Mouse (Mus musculus): ENCODE results near the gene Hils1. TPM values are rescaled to one million over a fixed set of nuclear protein-coding genes. Genes with fewer than 3 reads are reported as not detected.
"Not testable (repeated sequence)": the region's sequence is repeated elsewhere in the genome, so short reads cannot be mapped to it uniquely, and the experiment has no call there.

Hils1 gene
- total RNA-seq, 2 experiments from 2014 or later: not detected

DNA sequence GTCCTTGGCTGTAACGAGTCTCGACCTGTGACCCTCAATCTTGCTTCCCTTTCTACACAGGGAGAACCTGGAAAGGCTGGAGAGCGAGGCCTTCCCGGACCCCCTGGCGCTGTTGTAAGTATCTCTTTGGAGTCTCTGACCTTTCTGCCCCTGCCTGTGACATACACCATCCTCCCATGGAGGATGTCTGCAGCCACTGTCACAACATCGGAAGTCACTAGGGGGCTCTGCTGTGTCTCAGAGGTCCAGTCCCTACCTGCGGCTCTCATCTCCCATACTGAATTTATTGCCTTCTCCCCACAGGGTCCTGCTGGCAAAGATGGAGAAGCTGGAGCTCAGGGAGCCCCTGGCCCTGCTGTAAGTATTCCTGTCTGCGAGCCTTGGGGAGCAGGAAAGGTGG lies 23.1 kb upstream of the Hils1 start:
- no peak for DNase-seq (ENCODE audit: low spot score in 2 of 2)
- intact Hi-C loops (cut with DNase I): no loop called here

DNA sequence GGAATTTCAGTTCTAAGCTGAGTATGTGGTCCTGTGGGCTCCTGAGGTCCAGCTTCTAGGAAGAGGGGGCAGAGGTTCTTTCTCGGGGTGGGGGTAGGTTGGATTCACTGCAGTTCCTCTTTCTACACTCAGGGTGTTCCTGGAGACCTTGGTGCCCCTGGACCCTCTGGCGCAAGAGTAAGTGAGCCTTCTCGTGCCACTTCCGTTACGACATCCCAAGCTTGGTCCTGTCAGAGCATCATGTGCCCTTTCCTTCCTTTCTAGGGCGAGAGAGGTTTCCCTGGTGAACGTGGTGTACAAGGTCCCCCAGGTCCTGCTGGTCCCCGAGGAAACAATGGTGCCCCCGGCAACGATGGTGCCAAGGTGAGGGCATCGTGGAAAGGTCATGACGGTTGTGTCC lies 22.2 kb upstream of the Hils1 start:
- no peak for DNase-seq (ENCODE audit: low spot score in 2 of 2)
- intact Hi-C loops (cut with DNase I): no loop called here

DNA sequence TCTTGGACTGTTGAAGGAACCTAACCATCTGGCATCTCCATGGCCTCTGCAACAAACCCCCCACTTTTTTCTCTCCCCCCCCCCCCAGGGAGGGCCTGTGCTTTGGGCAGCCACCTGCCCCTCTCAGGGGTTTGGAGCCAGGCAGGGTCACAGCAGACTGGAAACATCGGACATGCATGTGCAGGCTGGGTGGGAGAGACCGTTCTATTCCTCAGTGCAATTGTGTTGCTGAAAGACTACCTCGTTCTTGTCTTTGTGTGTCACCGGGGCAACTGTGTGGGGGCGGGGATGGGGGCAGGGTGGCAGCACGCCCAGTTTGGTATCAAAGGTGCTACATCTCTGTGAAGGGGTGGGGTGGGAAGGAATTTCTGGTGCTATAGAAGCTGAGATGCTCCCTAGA lies 15.2 kb upstream of the Hils1 start:
- no peak for DNase-seq (ENCODE audit: low spot score in 2 of 2)
- intact Hi-C loops (cut with DNase I): no loop called here

DNA sequence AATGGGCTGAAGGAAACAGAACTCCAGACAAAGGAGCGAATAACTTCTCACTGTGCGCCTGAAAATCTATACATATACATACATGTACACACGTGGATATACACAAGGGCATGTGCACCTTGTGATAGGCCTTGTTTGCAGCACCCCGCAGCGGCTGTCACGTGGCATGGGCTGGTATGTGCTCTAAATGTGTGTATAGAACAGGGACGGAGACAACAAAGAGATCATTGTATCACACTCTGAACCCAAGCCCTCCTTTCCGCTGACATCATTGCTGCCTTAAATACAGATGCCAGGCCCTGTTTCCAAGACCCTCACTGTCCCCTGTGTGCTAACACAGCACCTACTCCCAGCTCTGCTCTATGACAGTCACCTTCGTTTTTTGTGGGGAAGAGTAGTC lies 12.3 kb upstream of the Hils1 start:
- DNase-seq (ENCODE audit: low spot score in 2 of 2): no peak

DNA sequence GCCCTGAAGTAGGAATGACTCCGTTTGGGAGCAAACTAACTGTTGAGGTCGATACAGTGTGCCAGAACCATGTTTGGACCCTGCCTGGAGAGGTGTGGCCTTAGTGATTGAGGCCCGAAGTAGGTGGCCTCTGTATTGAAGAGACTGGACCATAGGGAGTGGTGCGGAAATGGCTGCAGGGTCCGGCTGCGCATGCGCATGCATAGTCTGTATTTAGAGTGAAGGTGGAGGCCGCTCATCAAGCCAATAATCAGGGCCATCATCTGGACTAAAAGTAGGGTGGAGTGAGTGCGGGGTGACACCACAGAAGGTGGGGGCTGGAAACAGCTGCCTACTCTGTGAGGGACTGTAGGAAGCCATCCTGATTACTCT lies 9.7 kb upstream of the Hils1 start:
- DNase-seq (ENCODE audit: low spot score in 2 of 2): no peak
- intact Hi-C loops (cut with DNase I): no loop called here

More for the DNA sequence above, 12.3 kb upstream of the Hils1 start:
- intact Hi-C loops (cut with DNase I): no loop called here

DNA sequence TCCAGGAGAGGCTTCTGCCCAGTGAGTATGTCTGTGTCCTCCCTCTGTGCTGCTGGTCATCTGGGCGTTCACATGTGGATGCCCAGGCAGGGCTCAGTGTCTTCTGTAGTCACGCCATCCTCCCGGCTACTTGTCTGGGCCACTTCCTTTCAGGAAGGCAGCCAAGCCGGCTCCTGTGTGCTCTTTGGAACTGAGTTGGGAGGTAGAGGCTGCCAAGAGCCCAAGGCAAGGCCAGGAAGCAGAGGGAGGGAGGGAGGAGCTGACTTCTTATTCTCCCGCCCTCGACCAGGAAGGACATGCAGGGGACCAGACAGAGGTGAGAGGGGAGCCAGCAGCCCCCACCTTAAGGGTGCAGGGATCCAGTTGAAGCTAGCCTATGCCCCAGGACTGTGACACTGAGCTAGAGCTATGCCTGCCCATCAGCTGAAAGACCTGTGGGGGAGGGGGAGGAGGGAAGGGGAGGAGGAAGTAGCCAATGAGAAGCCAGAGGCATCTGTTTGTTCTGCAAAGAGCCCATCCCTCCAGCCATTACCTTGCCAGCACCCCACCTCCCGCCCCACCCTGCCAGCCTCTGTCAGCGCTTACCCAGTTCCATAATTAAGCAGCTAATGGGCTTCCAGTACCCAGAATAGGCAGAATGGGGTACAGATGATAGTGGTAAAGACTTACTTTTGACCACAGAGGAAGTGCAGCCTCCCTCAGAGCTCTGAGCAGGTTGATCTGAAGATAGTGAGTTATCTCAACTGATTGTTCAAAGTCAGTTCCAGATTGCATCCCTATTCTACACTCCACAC lies 9.1 kb upstream of the Hils1 start:
- intact Hi-C loops (cut with DNase I): no loop called here
- DNase-seq (ENCODE audit: low spot score in 2 of 2): peak; percentile 55 to 56

DNA sequence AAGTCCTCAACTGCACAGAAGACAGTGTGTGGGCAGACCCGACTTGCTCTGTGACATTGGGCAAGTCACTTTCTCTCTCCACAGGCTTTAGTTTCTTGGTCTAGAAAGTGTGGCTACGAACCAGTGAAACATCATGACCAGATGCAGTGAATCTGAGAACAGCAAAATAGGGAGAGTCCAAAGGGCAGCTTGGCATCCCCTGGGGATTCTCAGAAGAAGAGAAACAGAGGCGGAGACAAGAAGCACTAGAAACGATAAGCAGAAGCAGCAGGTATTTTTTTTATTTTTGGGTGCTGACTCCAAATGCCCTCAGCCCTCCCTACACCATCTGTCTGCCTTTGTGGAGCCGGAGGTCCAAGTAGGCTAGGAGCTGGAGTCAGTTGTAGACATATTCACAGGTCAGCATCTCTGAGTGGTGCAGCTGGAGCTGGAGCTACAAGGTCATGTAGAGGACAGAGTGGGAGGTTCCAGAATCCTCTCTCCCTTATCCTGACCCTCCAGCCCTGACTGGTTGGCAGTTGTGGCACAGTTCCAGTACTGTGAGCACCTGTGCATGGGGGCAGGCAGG lies 4.8 kb upstream of the Hils1 start:
- intact Hi-C loops (cut with DNase I): no loop called here
- DNase-seq (ENCODE audit: low spot score in 2 of 2): no peak

DNA sequence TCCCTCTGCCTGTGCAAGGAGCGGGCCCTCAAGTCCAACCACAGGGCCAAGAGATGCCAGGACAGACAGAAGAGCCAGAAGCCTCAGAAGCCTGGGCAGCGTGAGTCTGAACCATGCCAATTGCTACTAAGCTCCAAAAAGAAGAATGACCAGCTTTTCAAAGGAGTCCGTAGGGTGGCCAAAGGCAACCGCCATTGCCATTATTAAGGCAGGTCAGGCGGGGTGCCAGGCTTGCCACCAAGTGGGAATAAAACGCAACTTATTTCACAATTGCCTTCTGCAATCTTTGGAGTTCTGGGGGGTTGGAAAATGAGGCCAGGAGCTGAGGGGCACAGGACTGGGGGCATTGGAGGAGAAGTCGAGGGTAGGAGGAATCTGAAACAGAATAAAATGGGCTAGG lies 794 bp downstream of the Hils1 start:
- no peak for DNase-seq (ENCODE audit: low spot score in 2 of 2)
- intact Hi-C loops (cut with DNase I): no loop called here

DNA sequence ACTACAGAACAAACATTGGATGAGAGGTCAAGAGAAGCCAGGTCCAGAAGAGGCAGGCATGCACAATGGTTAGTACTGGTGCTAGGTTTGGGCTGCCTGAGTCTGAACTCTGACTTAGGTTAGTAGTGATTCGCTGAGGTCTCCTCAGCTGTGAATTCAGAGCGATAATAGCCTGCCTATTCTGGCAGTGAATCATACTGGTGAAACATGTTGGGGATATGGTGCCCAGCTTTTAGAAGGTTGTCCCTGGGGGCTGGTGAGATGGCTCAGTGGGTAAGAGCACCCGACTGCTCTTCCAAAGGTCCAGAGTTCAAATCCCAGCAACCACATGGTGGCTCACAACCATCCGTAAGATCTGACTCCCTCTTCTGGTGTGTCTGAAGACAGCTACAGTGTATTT lies 2.3 kb downstream of the Hils1 start:
- DNase-seq (ENCODE audit: low spot score in 2 of 2): not testable (repeated sequence)
- intact Hi-C loops (cut with DNase I): loop anchor here (1.0 kb wide), 1 partner anchor 30 kb away; no protein-coding TSS in a partner anchor

DNA sequence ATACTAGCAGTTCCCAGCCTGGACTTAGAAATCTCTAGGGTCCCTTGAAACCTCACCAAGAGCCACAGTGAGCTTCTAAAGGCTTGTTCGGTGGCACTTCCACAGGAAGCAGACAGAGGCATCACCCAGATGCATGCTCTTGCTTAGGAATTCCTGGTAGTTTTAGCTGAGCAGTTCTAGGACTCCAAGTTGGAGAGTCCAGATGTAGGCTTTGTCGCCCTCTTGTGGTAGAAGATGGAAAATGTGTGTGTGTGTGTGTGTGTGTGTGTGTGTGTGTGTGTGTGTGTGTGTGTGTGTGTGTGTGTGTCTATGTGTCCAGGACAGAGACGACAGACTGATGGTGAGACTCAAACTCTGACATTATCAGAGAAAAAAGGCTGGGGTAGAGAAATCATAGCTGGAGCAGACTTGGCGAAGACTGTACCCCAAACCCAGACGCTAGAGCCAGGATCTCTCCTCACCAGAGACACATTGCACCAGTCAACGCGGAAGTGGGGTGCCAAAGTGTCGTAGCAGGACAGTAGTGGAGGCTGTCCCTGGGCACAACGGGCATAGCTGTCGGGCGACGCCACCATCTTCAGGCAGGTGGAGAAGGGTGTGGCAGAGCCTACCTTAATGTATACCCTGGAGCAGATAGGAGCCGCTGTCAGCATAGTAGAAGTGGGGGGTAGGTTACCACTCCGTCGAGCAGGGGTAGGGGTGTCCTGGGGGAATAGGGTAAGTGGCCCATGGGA lies 3.0 kb downstream of the Hils1 start:
- intact Hi-C loops (cut with DNase I): loop anchor here (1.0 kb wide), 1 partner anchor 31 kb away; no protein-coding TSS in a partner anchor
- DNase-seq (ENCODE audit: low spot score in 2 of 2): peak; percentile 87 to 95

DNA sequence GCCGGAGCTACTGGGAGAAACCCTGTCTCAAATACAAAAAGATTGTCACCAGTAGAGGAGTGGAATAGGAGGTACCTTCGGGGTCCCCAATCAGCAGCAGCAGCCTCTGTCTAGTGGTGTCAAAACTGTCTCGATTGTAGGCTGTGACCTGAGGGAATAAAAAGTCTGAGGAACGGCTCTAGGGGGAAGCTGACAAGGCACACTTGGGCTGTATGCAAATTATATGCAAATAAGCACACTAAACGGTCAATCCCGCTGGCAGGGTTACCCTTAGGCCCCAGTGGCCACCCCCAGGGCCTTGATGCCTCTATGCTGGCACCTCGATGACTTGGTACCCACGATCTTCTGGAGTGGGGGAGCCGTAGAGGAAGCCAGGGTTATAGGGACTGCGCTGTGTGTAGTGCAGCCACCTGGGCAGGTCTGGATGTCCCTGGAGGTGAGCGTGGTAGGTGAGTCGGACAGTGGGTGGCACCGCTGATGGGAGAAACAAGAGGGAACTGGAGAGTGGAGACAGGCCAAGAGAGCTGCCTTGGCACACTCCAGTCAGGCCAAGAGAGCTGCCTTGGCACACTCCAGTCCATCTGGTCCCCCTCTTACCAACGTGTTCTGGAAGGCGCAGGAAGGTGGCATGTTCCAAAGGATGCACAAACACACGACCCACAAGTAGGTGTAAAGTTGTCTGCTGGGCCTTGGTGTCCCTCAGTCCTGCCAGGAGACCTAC lies 4.7 kb downstream of the Hils1 start:
- no peak for DNase-seq (ENCODE audit: low spot score in 2 of 2)
- intact Hi-C loops (cut with DNase I): no loop called here

DNA sequence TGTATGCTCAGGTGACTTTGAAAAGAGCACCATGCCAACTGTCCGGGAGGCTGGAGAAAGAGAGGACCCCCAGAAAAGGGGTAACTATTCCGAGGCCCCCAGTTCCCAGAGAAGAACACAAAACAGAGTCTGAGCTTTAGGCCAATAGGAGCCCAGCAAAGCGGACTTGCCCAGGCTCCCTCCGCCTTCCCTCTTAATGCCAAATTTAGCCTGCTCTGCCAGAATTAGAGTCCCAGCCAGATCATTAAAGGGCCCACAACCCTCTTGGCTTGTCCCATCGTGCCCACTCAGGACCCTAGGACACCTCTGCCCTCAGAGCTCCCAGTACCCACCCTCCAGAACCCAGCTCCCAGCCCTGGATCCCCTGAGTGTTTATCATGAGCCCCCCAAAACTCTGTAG lies 5.5 kb downstream of the Hils1 start:
- intact Hi-C loops (cut with DNase I): no loop called here
- no peak for DNase-seq (ENCODE audit: low spot score in 2 of 2)

DNA sequence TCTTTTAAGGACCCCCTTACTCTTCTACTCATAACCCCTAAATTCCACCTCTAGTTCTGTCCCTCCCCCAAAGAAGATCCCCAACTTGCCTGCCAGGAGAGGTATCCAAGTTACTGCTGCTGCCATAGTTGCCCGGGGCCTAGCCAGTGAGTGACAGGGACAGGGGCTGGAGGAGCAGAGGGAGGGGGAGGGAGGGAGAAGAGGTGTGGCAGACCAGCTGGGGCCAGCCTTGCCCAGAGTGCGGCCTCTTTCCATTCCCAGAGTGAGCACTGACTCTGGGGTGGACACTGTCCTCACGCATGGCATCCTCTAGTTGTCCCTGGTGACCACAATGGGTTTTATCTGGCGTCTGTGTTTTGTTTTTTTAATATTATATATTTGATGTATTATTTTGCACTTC lies 5.9 kb downstream of the Hils1 start:
- intact Hi-C loops (cut with DNase I): no loop called here
- DNase-seq (ENCODE audit: low spot score in 2 of 2): no peak

DNA sequence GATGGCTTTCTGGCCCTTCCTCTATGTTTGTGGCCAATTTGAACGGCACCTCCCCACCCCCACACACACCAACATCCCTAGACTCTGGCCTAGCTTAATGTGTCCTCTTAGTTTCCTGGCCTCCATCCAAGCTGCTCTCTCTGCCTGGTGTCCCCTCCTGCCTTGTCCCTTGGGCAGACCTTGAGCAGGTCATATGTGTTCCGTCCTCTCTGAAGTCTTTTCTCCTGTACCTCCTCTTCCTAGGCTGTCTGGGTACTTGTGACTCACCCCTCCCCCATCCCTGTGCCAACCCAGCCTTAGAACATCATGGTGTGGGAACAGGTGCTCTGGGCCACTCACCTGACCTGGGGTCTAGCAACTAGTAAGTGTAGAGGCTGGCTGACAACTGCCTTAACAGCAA lies 7.6 kb downstream of the Hils1 start:
- no peak for DNase-seq (ENCODE audit: low spot score in 2 of 2)
- intact Hi-C loops (cut with DNase I): no loop called here

DNA sequence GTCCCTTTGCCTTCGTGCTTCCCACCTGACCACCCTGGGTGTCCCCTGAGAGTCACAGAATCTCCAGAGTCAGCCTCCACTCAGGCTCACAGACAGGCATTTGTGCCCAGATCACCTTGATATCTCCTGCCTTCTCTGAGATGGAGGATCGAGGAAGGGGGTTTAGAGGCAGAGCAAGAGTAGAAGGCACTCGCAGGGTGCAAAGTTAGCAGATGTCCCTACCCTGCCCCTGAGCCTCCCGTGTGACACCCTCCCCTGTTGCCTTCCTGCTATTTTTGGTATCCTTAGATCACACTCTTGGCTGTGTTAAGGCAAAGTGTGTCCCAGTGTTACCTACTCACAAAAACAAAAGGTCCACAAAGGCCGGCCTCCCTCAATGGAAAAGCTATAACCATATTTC lies 8.8 kb downstream of the Hils1 start, which contains the start of gene Sgca:
Gene Sgca, minus strand, starts transcription at position 129 of the 400 bp plus-strand sequence.
- intact Hi-C loops (cut with DNase I): no loop called here
- no peak for DNase-seq (ENCODE audit: low spot score in 2 of 2)

DNA sequence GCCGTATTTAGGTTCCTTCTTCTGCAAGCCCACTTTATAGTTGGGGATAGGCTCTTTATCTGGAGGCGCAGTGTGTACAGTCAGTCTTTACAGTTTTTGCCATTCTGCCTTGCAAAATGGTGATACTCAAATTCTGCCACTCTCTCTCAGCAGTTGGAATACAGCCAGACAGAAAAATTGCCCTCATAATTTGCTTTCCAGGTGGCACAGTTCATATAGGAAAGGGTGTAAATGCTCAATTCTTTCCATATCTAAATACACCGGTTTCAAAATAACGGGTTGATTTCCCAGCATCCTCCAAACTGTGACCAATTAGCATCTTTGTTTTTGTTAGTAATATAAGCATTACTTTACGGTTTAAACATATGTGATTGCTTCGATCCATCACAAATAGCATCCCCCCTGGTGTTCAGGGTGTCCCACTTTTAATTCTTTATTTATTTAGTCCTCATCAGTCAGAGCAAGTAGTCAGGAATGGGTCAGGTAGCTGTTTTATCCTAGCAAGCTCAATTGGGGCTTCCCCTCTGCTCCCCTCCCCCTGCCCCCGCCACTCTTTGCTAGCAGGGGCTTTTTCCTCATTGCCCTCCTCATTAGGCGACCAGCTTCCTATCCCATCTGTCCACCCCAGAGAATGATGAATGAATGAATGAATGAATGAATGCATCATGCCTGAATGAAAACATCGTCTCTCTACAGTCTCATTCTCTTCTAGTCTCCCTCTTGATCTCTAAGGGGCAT lies 11.0 kb downstream of the Hils1 start:
- DNase-seq (ENCODE audit: low spot score in 2 of 2): no peak
- intact Hi-C loops (cut with DNase I): loop anchor here (2.0 kb wide), 1 partner anchor 22 kb away; no protein-coding TSS in a partner anchor

DNA sequence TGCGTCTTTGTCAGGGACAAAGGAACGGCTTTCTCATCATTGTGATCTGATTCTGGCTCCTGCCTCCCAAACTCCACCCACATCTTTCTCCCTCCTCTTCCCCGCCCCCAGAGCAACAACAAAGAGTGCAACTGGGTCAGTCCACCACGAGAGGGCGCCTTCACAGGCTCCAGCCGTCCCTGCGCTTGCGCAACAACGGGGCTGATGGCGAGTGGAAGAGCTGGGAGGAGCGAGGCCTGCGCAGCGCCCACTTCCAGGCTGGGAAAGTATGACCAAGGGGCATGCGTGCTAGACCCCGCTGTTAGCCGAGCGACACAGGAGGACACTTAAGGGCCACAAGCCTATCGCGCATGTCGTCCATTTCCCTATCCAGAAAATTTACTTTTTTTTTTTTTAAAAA lies 11.6 kb downstream of the Hils1 start:
- intact Hi-C loops (cut with DNase I): loop anchor here (2.0 kb wide), 1 partner anchor 22 kb away; no protein-coding TSS in a partner anchor
- DNase-seq (ENCODE audit: low spot score in 2 of 2): peak; percentile 95 to 98

DNA sequence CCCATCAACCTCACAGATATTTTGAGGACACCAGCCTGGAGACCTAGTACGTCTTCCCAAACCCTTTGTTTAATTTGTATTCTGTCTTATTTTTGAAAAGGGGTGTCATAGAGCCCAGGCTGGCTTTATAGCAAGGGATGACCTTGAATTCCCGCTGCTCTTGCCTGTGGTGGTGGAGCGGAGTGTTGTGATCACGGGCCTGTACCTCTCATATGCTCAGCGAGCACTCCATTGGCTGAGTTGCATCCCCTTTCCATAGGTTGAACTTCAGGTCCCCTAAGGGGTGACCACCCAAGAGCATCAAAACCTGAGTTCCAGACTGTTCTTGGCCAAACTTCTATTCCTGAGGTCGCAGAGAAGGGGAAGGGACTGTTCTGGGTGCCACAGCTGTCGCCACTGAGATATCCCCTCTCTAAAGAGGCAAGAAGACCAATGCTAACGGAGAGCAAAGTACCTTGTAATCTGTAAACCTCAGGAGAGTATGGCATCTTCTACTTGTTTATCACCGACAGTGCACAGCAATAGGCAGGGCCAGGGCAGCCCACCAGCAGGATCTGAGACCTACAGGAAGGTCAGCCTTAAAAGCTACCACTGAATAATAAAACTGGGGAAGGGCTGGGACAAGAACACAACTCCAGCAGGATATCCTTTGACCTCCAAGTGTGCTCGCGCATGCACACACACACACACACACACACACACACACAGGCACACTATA lies 12.2 kb downstream of the Hils1 start:
- intact Hi-C loops (cut with DNase I): loop anchor here (2.0 kb wide), 1 partner anchor 21 kb away; no protein-coding TSS in a partner anchor
- DNase-seq (ENCODE audit: low spot score in 2 of 2): no peak
